Mouse (Mus musculus) monocyte, adult 5-6 weeks (primary cell): ENCODE measurements around the gene Tent2. TPM values are rescaled to one million over a fixed set of nuclear protein-coding genes. Genes with fewer than 3 reads are reported as not detected.

ENCODE experiments used
- ATAC-seq: fragments of 153-309, 156-312 bp; replicated peaks from 2 replicates; pipeline ENCODE4 v1.8.0; 2017; ENCODE audit warnings: mild to moderate bottlenecking; ENCODE audit not compliant: low TSS enrichment, insufficient number of reproducible peaks, severe bottlenecking, poor library complexity, low FRiP score
- total RNA-seq: library from RNA; stranded (forward); fragments of 200-1000, 200-491, 200-594 nt; gene quantifications from 3 replicates; pipeline ENCODE4 v1.2.3, GENCODE M21; 2017

Gene Tent2
- total RNA-seq, 1 experiment from 2014 or later: 64.4 TPM

GRCm38 (mm10) chr13:93153280-93153679, 38.9 kb downstream of the Tent2 start:
- ATAC-seq: no peak

- ATAC-seq: peak; percentile 77
These were observed 47.6 kb downstream of the Tent2 start, which contains the start of gene Cmya5 for GRCm38 (mm10) chr13:93144336-93145167. Cmya5 (minus strand) TSS chr13:93144724.

- no peak for ATAC-seq
These were observed 48.3 kb downstream of the Tent2 start for GRCm38 (mm10) chr13:93143819-93144283.

GRCm38 (mm10) chr13:93141184-93141583, 51.0 kb downstream of the Tent2 start:
- no peak for ATAC-seq

GRCm38 (mm10) chr13:93138059-93138458, 54.1 kb downstream of the Tent2 start:
- ATAC-seq: no peak

GRCm38 (mm10) chr13:93137098-93137497, 55.1 kb downstream of the Tent2 start:
- ATAC-seq: no peak

- no peak for ATAC-seq
These were observed 55.9 kb downstream of the Tent2 start for GRCm38 (mm10) chr13:93136251-93136650.

GRCm38 (mm10) chr13:93135501-93135900, 56.7 kb downstream of the Tent2 start:
- ATAC-seq: peak; percentile 70

GRCm38 (mm10) chr13:93130674-93131073, 61.5 kb downstream of the Tent2 start:
- no peak for ATAC-seq

GRCm38 (mm10) chr13:93128961-93129360, 63.2 kb downstream of the Tent2 start:
- no peak for ATAC-seq

- no peak for ATAC-seq
These were observed 63.9 kb downstream of the Tent2 start for GRCm38 (mm10) chr13:93128111-93128860.

GRCm38 (mm10) chr13:93122321-93122720, 69.9 kb downstream of the Tent2 start:
- no peak for ATAC-seq

- ATAC-seq: no peak
These were observed 74.9 kb downstream of the Tent2 start for GRCm38 (mm10) chr13:93117241-93117640.

- no peak for ATAC-seq
These were observed 89.7 kb downstream of the Tent2 start for GRCm38 (mm10) chr13:93102340-93103090.

- ATAC-seq: no peak
These were observed 93.6 kb downstream of the Tent2 start for GRCm38 (mm10) chr13:93098596-93098995.

GRCm38 (mm10) chr13:93096643-93097042, 95.5 kb downstream of the Tent2 start:
- ATAC-seq: no peak
